Mouse (Mus musculus) ES-E14 (cell line): ENCODE results near the gene Stag3.

Source experiments
- CHD2 ChIP-seq: IDR thresholded peaks from 2 replicates; pipeline ENCODE4 v1.6.1; 2014; ENCODE audit warnings: mild to moderate bottlenecking, low read depth, low read length, inconsistent platforms
- HCFC1 ChIP-seq: IDR thresholded peaks from 2 replicates; pipeline ENCODE4 v1.6.1; 2012; ENCODE audit warnings: low read length, inconsistent platforms, borderline replicate concordance; ENCODE audit not compliant: insufficient read depth
- MAFK ChIP-seq: IDR thresholded peaks from 2 replicates; pipeline ENCODE4 v1.6.1; 2014; ENCODE audit warnings: mild to moderate bottlenecking, low read depth, low read length, inconsistent platforms; ENCODE audit not compliant: insufficient read depth

DNA sequence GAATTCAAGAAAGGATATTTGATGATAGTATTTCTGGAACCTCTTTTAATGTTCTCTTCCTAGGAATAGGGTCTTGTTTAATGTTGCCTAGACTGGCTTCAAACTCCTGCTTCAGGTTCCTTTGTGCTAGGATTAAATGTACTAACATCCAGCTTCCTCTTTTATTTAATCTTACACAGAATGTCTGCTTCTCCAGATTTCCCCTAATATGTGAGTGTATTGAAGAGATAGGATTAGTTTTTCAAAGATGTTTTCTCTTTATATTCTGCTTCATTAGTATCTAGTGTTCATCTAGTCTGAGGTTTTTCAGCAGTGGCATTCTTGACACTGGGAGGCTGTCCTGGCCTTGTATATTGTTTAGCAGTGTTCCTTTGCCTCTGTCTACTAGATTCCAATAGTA lies 14.1 kb downstream of the Stag3 start:
- TF ChIP-seq HCFC1 (no peak), MAFK (no peak), CHD2 (no peak)
